Mouse (Mus musculus): Measurements from ENCODE around the gene Med29. TPM values are rescaled to one million over a fixed set of nuclear protein-coding genes. Genes with fewer than 3 reads are reported as not detected.

The Med29 gene
- 1.8 TPM for polyA plus RNA-seq (2014; fragmentation: Illumina TruSeq; extraction: RNeasy Lipid Tissue Mini Kit (QIAGEN cat#74804); ENCODE audit: low read depth, low replicate concordance)

GRCm38 (mm10) chr7:28392429-28393271 is at the start of gene Med29, which contains the start of gene Paf1:
Med29 (minus strand) TSS chr7:28392708.
Paf1 (plus strand) TSS chr7:28392951.

GRCm38 (mm10) chr7:28436932-28437570 is 44.5 kb upstream of the Med29 start, which contains the start of gene Gmfg:
Gmfg (plus strand) TSS chr7:28437447.

GRCm38 (mm10) chr7:28380237-28381016 is 12.1 kb downstream of the Med29 start, which contains the start of gene Zfp36:
Zfp36 (minus strand) TSS chr7:28380253.

GRCm38 (mm10) chr7:28372251-28373108 is 20.0 kb downstream of the Med29 start, which contains the start of gene Plekhg2:
Plekhg2 (minus strand) TSS chr7:28372599.

GRCm38 (mm10) chr7:28350155-28350883 is 42.2 kb downstream of the Med29 start, which contains the start of gene Rps16:
Rps16 (plus strand) TSS chr7:28350652.

GRCm38 (mm10) chr7:28338108-28338998 is 54.2 kb downstream of the Med29 start, which contains the start of gene Supt5:
Supt5 (minus strand) TSS chr7:28338746.

Other genes starting within 250 kb of the Med29 start
- 8.0 TPM for gene Fbl, start 223.0 kb downstream of the Med29 start, polyA plus RNA-seq (2014; fragmentation: Illumina TruSeq; extraction: RNeasy Lipid Tissue Mini Kit (QIAGEN cat#74804); ENCODE audit: low read depth, low replicate concordance)
- 0.36 TPM for gene Dyrk1b, start 213.2 kb downstream of the Med29 start, polyA plus RNA-seq (2014; fragmentation: Illumina TruSeq; extraction: RNeasy Lipid Tissue Mini Kit (QIAGEN cat#74804); ENCODE audit: low read depth, low replicate concordance)
- 8.1 TPM for gene Eid2, start 124.8 kb downstream of the Med29 start, polyA plus RNA-seq (2014; fragmentation: Illumina TruSeq; extraction: RNeasy Lipid Tissue Mini Kit (QIAGEN cat#74804); ENCODE audit: low read depth, low replicate concordance)
- gene Eid2b, start 115.0 kb downstream of the Med29 start, polyA plus RNA-seq (2014; fragmentation: Illumina TruSeq; extraction: RNeasy Lipid Tissue Mini Kit (QIAGEN cat#74804); ENCODE audit: low read depth, low replicate concordance) = 15.5 TPM
- gene Selenov, start 101.5 kb downstream of the Med29 start, polyA plus RNA-seq (2014; fragmentation: Illumina TruSeq; extraction: RNeasy Lipid Tissue Mini Kit (QIAGEN cat#74804); ENCODE audit: low read depth, low replicate concordance) = not detected
- gene Dll3, start 90.5 kb downstream of the Med29 start, polyA plus RNA-seq (2014; fragmentation: Illumina TruSeq; extraction: RNeasy Lipid Tissue Mini Kit (QIAGEN cat#74804); ENCODE audit: low read depth, low replicate concordance) = not detected
- 9.1 TPM for gene Timm50, start 80.6 kb downstream of the Med29 start, polyA plus RNA-seq (2014; fragmentation: Illumina TruSeq; extraction: RNeasy Lipid Tissue Mini Kit (QIAGEN cat#74804); ENCODE audit: low read depth, low replicate concordance)
- gene Supt5, start 54.0 kb downstream of the Med29 start, polyA plus RNA-seq (2014; fragmentation: Illumina TruSeq; extraction: RNeasy Lipid Tissue Mini Kit (QIAGEN cat#74804); ENCODE audit: low read depth, low replicate concordance) = 21.8 TPM
- gene Rps16, start 42.1 kb downstream of the Med29 start, polyA plus RNA-seq (2014; fragmentation: Illumina TruSeq; extraction: RNeasy Lipid Tissue Mini Kit (QIAGEN cat#74804); ENCODE audit: low read depth, low replicate concordance) = 90.5 TPM
- 0.69 TPM for gene Plekhg2, start 20.1 kb downstream of the Med29 start, polyA plus RNA-seq (2014; fragmentation: Illumina TruSeq; extraction: RNeasy Lipid Tissue Mini Kit (QIAGEN cat#74804); ENCODE audit: low read depth, low replicate concordance)
- 31.6 TPM for gene Zfp36, start 12.5 kb downstream of the Med29 start, polyA plus RNA-seq (2014; fragmentation: Illumina TruSeq; extraction: RNeasy Lipid Tissue Mini Kit (QIAGEN cat#74804); ENCODE audit: low read depth, low replicate concordance)
- 45.1 TPM for gene Paf1, start 243 bp upstream of the Med29 start, polyA plus RNA-seq (2014; fragmentation: Illumina TruSeq; extraction: RNeasy Lipid Tissue Mini Kit (QIAGEN cat#74804); ENCODE audit: low read depth, low replicate concordance)
- 5.2 TPM for gene Gmfg, start 44.7 kb upstream of the Med29 start, polyA plus RNA-seq (2014; fragmentation: Illumina TruSeq; extraction: RNeasy Lipid Tissue Mini Kit (QIAGEN cat#74804); ENCODE audit: low read depth, low replicate concordance)
- 0.12 TPM for gene Lrfn1, start 59.3 kb upstream of the Med29 start, polyA plus RNA-seq (2014; fragmentation: Illumina TruSeq; extraction: RNeasy Lipid Tissue Mini Kit (QIAGEN cat#74804); ENCODE audit: low read depth, low replicate concordance)
- not detected for gene Ifnl2, start 117.7 kb upstream of the Med29 start, polyA plus RNA-seq (2014; fragmentation: Illumina TruSeq; extraction: RNeasy Lipid Tissue Mini Kit (QIAGEN cat#74804); ENCODE audit: low read depth, low replicate concordance)
- gene Ifnl3, start 130.1 kb upstream of the Med29 start, polyA plus RNA-seq (2014; fragmentation: Illumina TruSeq; extraction: RNeasy Lipid Tissue Mini Kit (QIAGEN cat#74804); ENCODE audit: low read depth, low replicate concordance) = not detected
- gene Sycn, start 148.2 kb upstream of the Med29 start, polyA plus RNA-seq (2014; fragmentation: Illumina TruSeq; extraction: RNeasy Lipid Tissue Mini Kit (QIAGEN cat#74804); ENCODE audit: low read depth, low replicate concordance) = not detected
- 0.49 TPM for gene Nccrp1, start 154.5 kb upstream of the Med29 start, polyA plus RNA-seq (2014; fragmentation: Illumina TruSeq; extraction: RNeasy Lipid Tissue Mini Kit (QIAGEN cat#74804); ENCODE audit: low read depth, low replicate concordance)
- gene Samd4b, start 205.4 kb upstream of the Med29 start, polyA plus RNA-seq (2014; fragmentation: Illumina TruSeq; extraction: RNeasy Lipid Tissue Mini Kit (QIAGEN cat#74804); ENCODE audit: low read depth, low replicate concordance) = 8.9 TPM
- 1.2 TPM for gene Pak4, start 205.5 kb upstream of the Med29 start, polyA plus RNA-seq (2014; fragmentation: Illumina TruSeq; extraction: RNeasy Lipid Tissue Mini Kit (QIAGEN cat#74804); ENCODE audit: low read depth, low replicate concordance)
- not detected for gene Acp7, start 238.6 kb upstream of the Med29 start, polyA plus RNA-seq (2014; fragmentation: Illumina TruSeq; extraction: RNeasy Lipid Tissue Mini Kit (QIAGEN cat#74804); ENCODE audit: low read depth, low replicate concordance)

Measured in kidney, adult 10 weeks (tissue).